Mouse (Mus musculus) heart, adult 11 months (tissue): ENCODE results near the gene Gpr61.

Source experiments
- DNase-seq: peaks from one replicate; pipeline ENCODE4 v3.0.0; 2022

Gene Gpr61

GRCm38 (mm10) chr3:108129804-108130203 is 24.9 kb downstream of the Gpr61 start:
- no peak for DNase-seq

GRCm38 (mm10) chr3:108129367-108129766 is 25.3 kb downstream of the Gpr61 start:
- peak; percentile 73 for DNase-seq

GRCm38 (mm10) chr3:108128520-108128919 is 26.2 kb downstream of the Gpr61 start:
- peak; percentile 79 for DNase-seq

- peak; percentile 68 for DNase-seq
These were observed 28.4 kb downstream of the Gpr61 start for GRCm38 (mm10) chr3:108126327-108126726.

- peak; percentile 25 for DNase-seq
These were observed 30.6 kb downstream of the Gpr61 start for GRCm38 (mm10) chr3:108124131-108124530.

GRCm38 (mm10) chr3:108123242-108123641 is 31.4 kb downstream of the Gpr61 start:
- peak; percentile 58 for DNase-seq

GRCm38 (mm10) chr3:108121101-108121500 is 33.6 kb downstream of the Gpr61 start:
- DNase-seq = peak; percentile 45

- peak; percentile 68 for DNase-seq
These were observed 37.2 kb downstream of the Gpr61 start for GRCm38 (mm10) chr3:108117465-108117864.

- peak; percentile 90 for DNase-seq
These were observed 40.9 kb downstream of the Gpr61 start for GRCm38 (mm10) chr3:108113591-108114289.

GRCm38 (mm10) chr3:108112666-108113065 is 42.0 kb downstream of the Gpr61 start:
- DNase-seq = peak; percentile 60

GRCm38 (mm10) chr3:108112246-108112645 is 42.4 kb downstream of the Gpr61 start:
- DNase-seq = peak; percentile 81

GRCm38 (mm10) chr3:108111320-108111719 is 43.4 kb downstream of the Gpr61 start:
- DNase-seq = peak; percentile 87

GRCm38 (mm10) chr3:108105281-108105680 is 49.4 kb downstream of the Gpr61 start:
- no peak for DNase-seq

GRCm38 (mm10) chr3:108102075-108102474 is 52.6 kb downstream of the Gpr61 start:
- DNase-seq = no peak

GRCm38 (mm10) chr3:108101594-108101993 is 53.1 kb downstream of the Gpr61 start:
- DNase-seq = no peak
